Mouse (Mus musculus) intestine, postnatal 0 days (tissue): ENCODE data around the gene Ccdc154. TPM values are rescaled to one million over a fixed set of nuclear protein-coding genes. Genes with fewer than 3 reads are reported as not detected.

ENCODE experiments used
- ATAC-seq: fragments of 200-750 bp; cut with Nextera tagmentation; 2 replicates; pipeline ENCODE4 v1.8.0; 2017; ENCODE audit warnings: mild to moderate bottlenecking, moderate TSS enrichment, moderate library complexity
- H3K27ac ChIP-seq: fragments of 300-500 bp; sonication (generic); 2 replicates; pipeline ENCODE4 v1.5.1; 2014; ENCODE audit warnings: mild to moderate bottlenecking, low read depth, low read length, moderate library complexity
- H3K27me3 ChIP-seq: fragments of 300-500 bp; sonication (generic); replicated peaks from 2 replicates; pipeline ENCODE4 v1.6.1; 2014; ENCODE audit warnings: low read length, mixed read lengths; ENCODE audit not compliant: control insufficient read depth, insufficient read depth
- H3K36me3 ChIP-seq: fragments of 300-500 bp; sonication (generic); 2 replicates; pipeline ENCODE4 v1.6.1; 2014; ENCODE audit warnings: mild to moderate bottlenecking, moderate library complexity; ENCODE audit not compliant: control insufficient read depth, insufficient read depth
- H3K4me1 ChIP-seq: fragments of 300-500 bp; sonication (generic); replicated peaks from 2 replicates; pipeline ENCODE4 v1.6.1; 2014; ENCODE audit warnings: antibody characterized with exemption, low read length, mixed read lengths; ENCODE audit not compliant: control insufficient read depth, insufficient read depth
- H3K4me2 ChIP-seq: fragments of 300-500 bp; sonication (generic); replicated peaks from 2 replicates; pipeline ENCODE4 v1.6.1; 2014; ENCODE audit warnings: low read depth, mild to moderate bottlenecking, moderate library complexity
- H3K4me3 ChIP-seq: fragments of 300-500 bp; sonication (generic); 2 replicates; pipeline ENCODE4 v1.5.1; 2014; ENCODE audit warnings: low read depth, low read length
- H3K9ac ChIP-seq: fragments of 300-500 bp; sonication (generic); 2 replicates; pipeline ENCODE4 v1.6.1; 2014; ENCODE audit warnings: mild to moderate bottlenecking, low read depth, low read length
- H3K9me3 ChIP-seq: fragments of 300-500 bp; sonication (generic); 2 replicates; pipeline ENCODE4 v1.6.1; 2016; ENCODE audit warnings: mixed run types; ENCODE audit not compliant: control insufficient read depth
- CTCF ChIP-seq: sonication (generic); IDR thresholded peaks from 2 replicates; pipeline ENCODE4 v1.5.1; 2016; ENCODE audit warnings: low read depth, mild to moderate bottlenecking, control low read depth, antibody characterized with exemption, moderate library complexity
- WGBS: fragments of 180-500 bp; shearing (Covaris S2); extraction: QIAGEN DNeasy Blood & Tissue Kit; methylation state at CpG from one replicate; pipeline ENCODE4 v1.1.7; 2014; 5-methylcytosine and 5-hydroxymethylcytosine counted together
- polyA plus RNA-seq: library from polyadenylated mRNA; unstranded; fragments of >200 nt; fragmentation: Nextera tagmentation; extraction: Ambion mirVana; gene quantifications from 2 replicates; pipeline ENCODE4 v1.2.1, GENCODE M21; 2015

The Ccdc154 gene
- polyA plus RNA-seq, 1 experiment from 2014 or later: not detected

GRCm38 (mm10) chr17:25175411-25175810 is 13.2 kb downstream of the Ccdc154 start, which contains the start of gene Gm38655:
Gene Gm38655, minus strand, starts transcription at chr17:25175471.
- no peaks in the 10 kb centered on the region for H3K36me3 ChIP-seq
- H3K4me3 ChIP-seq: no peak within 1 kb of the TSS
- no peaks in the 10 kb centered on the region for H3K27me3 ChIP-seq
- no peak for ATAC-seq
- no peak within 1 kb of the TSS for H3K4me2 ChIP-seq
- no peaks in the 10 kb centered on the region for H3K9me3 ChIP-seq
- TF ChIP-seq CTCF: no peak
- no peak within 1 kb of the TSS for H3K9ac ChIP-seq
- H3K27ac ChIP-seq: no peak within 1 kb of the TSS
- WGBS: 38% methylated on average over 9 of the region's 9 CpGs
- H3K4me1 ChIP-seq: no peaks in the 10 kb centered on the region

GRCm38 (mm10) chr17:25183232-25183631 is 21.0 kb downstream of the Ccdc154 start:
- no peak overlapping the region for H3K4me3 ChIP-seq
- H3K4me2 ChIP-seq: peak overlapping the region; percentile 95
- H3K27ac ChIP-seq: no peak overlapping the region
- H3K27me3 ChIP-seq: no peaks in the 10 kb centered on the region
- H3K9me3 ChIP-seq: no peaks in the 10 kb centered on the region
- ATAC-seq: no peak
- peak overlapping the region; percentile 13; the same call in 1 of the 2 replicates for H3K9ac ChIP-seq
- peak; percentile 38; the same call in 1 of the 2 replicates for TF ChIP-seq CTCF
- no peaks in the 10 kb centered on the region for H3K36me3 ChIP-seq
- H3K4me1 ChIP-seq: peaks cover 2% of the 10 kb centered on the region; the same call in 1 of the 2 replicates

- Histone ChIP-seq H3K9ac (peak within 1 kb of the TSS; percentile 79), H3K4me3 (peak within 1 kb of the TSS; percentile 89), H3K36me3 (no peaks in the 10 kb centered on the region), H3K27me3 (no peaks in the 10 kb centered on the region), H3K4me2 (peak within 1 kb of the TSS; percentile 95), H3K4me1 (peaks cover 2% of the 10 kb centered on the region; the same call in 1 of the 2 replicates), H3K9me3 (no peaks in the 10 kb centered on the region), H3K27ac (peak within 1 kb of the TSS; percentile 82)
- TF ChIP-seq CTCF: no peak
- under 1% methylated on average over 50 of the region's 50 CpGs for WGBS
- ATAC-seq: peak; percentile 87
Measured at GRCm38 (mm10) chr17:25184129-25184691, 21.9 kb downstream of the Ccdc154 start, which contains the start of gene BC003965. Gene BC003965, plus strand, starts transcription at chr17:25184554.

- peak; percentile 17; the same call in 1 of the 2 replicates for ATAC-seq
- peak overlapping the region; percentile 74 for H3K9ac ChIP-seq
Measured at GRCm38 (mm10) chr17:25184961-25185360, 22.7 kb downstream of the Ccdc154 start.

GRCm38 (mm10) chr17:25187784-25188149 is 25.5 kb downstream of the Ccdc154 start:
- no peaks in the 10 kb centered on the region for H3K9me3 ChIP-seq
- peaks cover 18% of the 10 kb centered on the region; the same call in 1 of the 2 replicates for H3K36me3 ChIP-seq
- H3K4me3 ChIP-seq: peak overlapping the region; percentile 98
- peaks cover 2% of the 10 kb centered on the region; the same call in 1 of the 2 replicates for H3K4me1 ChIP-seq
- H3K9ac ChIP-seq: peak overlapping the region; percentile 93
- no peaks in the 10 kb centered on the region for H3K27me3 ChIP-seq
- ATAC-seq: no peak
- H3K27ac ChIP-seq: 0 out of 2 replicates have a peak overlapping the region, but pooled peaks have one; percentile 82
- peak overlapping the region; percentile 88 for H3K4me2 ChIP-seq
- WGBS: 8% methylated on average over 11 of the region's 11 CpGs
- TF ChIP-seq CTCF: no peak

More at GRCm38 (mm10) chr17:25184961-25185360, 22.7 kb downstream of the Ccdc154 start:
- Histone ChIP-seq H3K27me3 (no peaks in the 10 kb centered on the region), H3K27ac (peak overlapping the region; percentile 71), H3K9me3 (no peaks in the 10 kb centered on the region), H3K36me3 (no peaks in the 10 kb centered on the region), H3K4me2 (peak overlapping the region; percentile 95), H3K4me3 (peak overlapping the region; percentile 89), H3K4me1 (peaks cover 2% of the 10 kb centered on the region; the same call in 1 of the 2 replicates)
- 8% methylated on average over 17 of the region's 17 CpGs for WGBS
- TF ChIP-seq CTCF: no peak

GRCm38 (mm10) chr17:25188150-25189031 is 26.1 kb downstream of the Ccdc154 start, which contains the start of gene Unkl:
Gene Unkl, plus strand, starts transcription at chr17:25188397.
- no peaks in the 10 kb centered on the region for H3K9me3 ChIP-seq
- peak within 1 kb of the TSS; percentile 93 for H3K9ac ChIP-seq
- WGBS: under 1% methylated on average over 99 of the region's 104 CpGs
- H3K27me3 ChIP-seq: no peaks in the 10 kb centered on the region
- TF ChIP-seq CTCF: no peak
- H3K4me2 ChIP-seq: peak within 1 kb of the TSS; percentile 88
- peaks cover 2% of the 10 kb centered on the region; the same call in 1 of the 2 replicates for H3K4me1 ChIP-seq
- peaks cover 19% of the 10 kb centered on the region; the same call in 1 of the 2 replicates for H3K36me3 ChIP-seq
- H3K4me3 ChIP-seq: peak within 1 kb of the TSS; percentile 98
- H3K27ac ChIP-seq: peak within 1 kb of the TSS; percentile 82
- ATAC-seq: peak; percentile 34
